In the genomic region with DNA sequence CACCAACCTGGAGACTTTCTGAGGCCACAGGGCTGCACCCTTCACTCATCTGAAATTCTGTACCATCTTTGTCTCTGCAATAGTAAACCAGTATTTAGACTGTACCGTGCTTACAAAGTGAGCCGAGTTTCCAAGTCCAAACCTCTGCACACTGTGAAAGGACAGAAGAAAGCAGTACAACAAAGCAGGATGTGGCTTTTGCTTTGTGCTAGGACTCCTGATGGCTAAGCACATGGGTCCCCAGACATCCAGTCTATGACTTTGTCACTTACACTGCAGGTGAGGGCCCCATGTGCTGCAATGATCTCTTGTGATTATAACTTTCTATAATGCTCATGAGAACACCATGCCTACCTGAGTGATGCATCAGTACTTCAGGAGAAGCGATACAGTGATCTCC, we compare ENCODE assay signal across 25 mouse cellular contexts. TPM values are rescaled to one million over a fixed set of nuclear protein-coding genes. Genes with fewer than 3 reads are reported as not detected.
DNase-seq lines count a peak whose midpoint lies in the region; ATAC-seq and TF ChIP-seq lines count a peak whose summit lies in the region.
"Had no signal": no experiment of that assay in that cellular context is flagged by ENCODE, and none has a peak within 500 bp of the region (broad histone marks: within the 10 kb centered on the region; RNA-seq: fewer than 3 reads in every experiment).

No protein-coding gene starts in this region.

- 0 out of 2 replicates have a peak overlapping the region, but pooled peaks have one; percentile 9 for H3K27ac ChIP-seq in forebrain, postnatal 0 days (ENCODE audit: low read depth, low read length)
- no peak overlapping the region for H3K27ac ChIP-seq in forebrain, embryonic 11.5 days (ENCODE audit: low read depth, low read length)
- peak overlapping the region; percentile 65 for H3K27ac ChIP-seq in hindbrain, postnatal 0 days
- no peak overlapping the region for H3K27ac ChIP-seq in hindbrain, embryonic 16.5 days (ENCODE audit: low read depth, low read length)
- H3K27ac ChIP-seq: hindbrain, embryonic 14.5 days; kidney, postnatal 0 days; liver, embryonic 14.5 days; midbrain, embryonic 10.5 days; neural tube, embryonic 12.5 days had no signal

- H3K9me3 ChIP-seq in forebrain, postnatal 0 days (ENCODE audit: low read length): no peaks in the 10 kb centered on the region
- no peaks in the 10 kb centered on the region for H3K9me3 ChIP-seq in forebrain, embryonic 11.5 days (ENCODE audit: control insufficient read depth, low read length)
- no peaks in the 10 kb centered on the region for H3K9me3 ChIP-seq in hindbrain, postnatal 0 days (ENCODE audit: low read length)
- no peaks in the 10 kb centered on the region; the same call in 1 of the 2 replicates for H3K9me3 ChIP-seq in hindbrain, embryonic 16.5 days (ENCODE audit: control insufficient read depth, low read length)
- H3K9me3 ChIP-seq: embryonic facial prominence, embryonic 13.5 days; forebrain, embryonic 10.5 days; midbrain, embryonic 10.5 days; neural tube, embryonic 12.5 days had no signal

- H3K4me1 ChIP-seq in forebrain, postnatal 0 days (ENCODE audit: insufficient read depth): no peaks in the 10 kb centered on the region
- peaks cover 5% of the 10 kb centered on the region; the same call in 1 of the 2 replicates for H3K4me1 ChIP-seq in forebrain, embryonic 11.5 days (replicated peaks; ENCODE audit: control insufficient read depth, insufficient read depth, low read length)
- no peaks in the 10 kb centered on the region; the same call in 1 of the 2 replicates for H3K4me1 ChIP-seq in hindbrain, postnatal 0 days (ENCODE audit: insufficient read depth, low read length)
- H3K4me1 ChIP-seq in hindbrain, embryonic 16.5 days (ENCODE audit: control insufficient read depth, insufficient read depth, low read depth, low read length): peaks cover 9% of the 10 kb centered on the region

- no peak for ATAC-seq in forebrain, postnatal 0 days
- no peak for ATAC-seq in forebrain, embryonic 11.5 days (replicated peaks; ENCODE audit: low FRiP score)
- no peak for ATAC-seq in hindbrain, postnatal 0 days
- no peak for ATAC-seq in hindbrain, embryonic 16.5 days
- ATAC-seq: forebrain, embryonic 16.5 days; intestine, embryonic 16.5 days; midbrain, embryonic 16.5 days had no signal

- DNase-seq in forebrain, postnatal 0 days: no peak
- no peak for DNase-seq in forebrain, embryonic 11.5 days (ENCODE audit: low spot score)
- DNase-seq in hindbrain, postnatal 0 days (ENCODE audit: low spot score): no peak
- DNase-seq in thymus, postnatal 25 days: peak; percentile 12
- no peak for DNase-seq in thymus, postnatal 4 days
- peak; percentile 61 for DNase-seq in naive thymus-derived CD4-positive, alpha-beta T cell, adult 2 months (ENCODE audit: low read depth)
- no peak for DNase-seq in gastrocnemius, postnatal 10 days
- DNase-seq: adrenal gland, postnatal 10 days; gastrocnemius, postnatal 25 days; heart, adult 18-20 months; liver; lung, adult 2 months; lung, postnatal 14 days; spleen, adult 18-20 months had no signal

- no peak overlapping the region for H3K4me2 ChIP-seq in forebrain, postnatal 0 days (ENCODE audit: low read depth)
- H3K4me2 ChIP-seq in forebrain, embryonic 11.5 days (ENCODE audit: low read depth, low read length, severe bottlenecking): no peak overlapping the region
- H3K4me2 ChIP-seq in hindbrain, postnatal 0 days (ENCODE audit: low read depth, low read length): no peak overlapping the region
- H3K4me2 ChIP-seq in hindbrain, embryonic 16.5 days (ENCODE audit: low read length): no peak overlapping the region
- H3K4me2 ChIP-seq: embryonic facial prominence, embryonic 13.5 days; hindbrain, embryonic 14.5 days; neural tube, embryonic 12.5 days had no signal

- no peaks in the 10 kb centered on the region for H3K36me3 ChIP-seq in forebrain, postnatal 0 days (ENCODE audit: insufficient read depth)
- no peaks in the 10 kb centered on the region for H3K36me3 ChIP-seq in forebrain, embryonic 11.5 days (ENCODE audit: control insufficient read depth, insufficient read depth, low read length)
- no peaks in the 10 kb centered on the region for H3K36me3 ChIP-seq in hindbrain, postnatal 0 days (ENCODE audit: insufficient read depth, low read length)
- no peaks in the 10 kb centered on the region for H3K36me3 ChIP-seq in hindbrain, embryonic 16.5 days (ENCODE audit: control insufficient read depth, insufficient read depth, low read length)
- H3K36me3 ChIP-seq: embryonic facial prominence, embryonic 13.5 days; forebrain, embryonic 10.5 days; midbrain, embryonic 10.5 days; neural tube, embryonic 12.5 days had no signal

- 83% methylated on average over 3 of the region's 3 CpGs for WGBS in forebrain, postnatal 0 days
- WGBS in forebrain, embryonic 11.5 days: 95% methylated on average over 3 of the region's 3 CpGs
- WGBS in hindbrain, postnatal 0 days: 79% methylated on average over 3 of the region's 3 CpGs
- WGBS in hindbrain, embryonic 16.5 days: 89% methylated on average over 3 of the region's 3 CpGs

- no peak overlapping the region for H3K9ac ChIP-seq in forebrain, postnatal 0 days
- H3K9ac ChIP-seq in forebrain, embryonic 11.5 days (ENCODE audit: low read length): no peak overlapping the region
- no peak overlapping the region for H3K9ac ChIP-seq in hindbrain, postnatal 0 days (replicated peaks; ENCODE audit: low read length)
- H3K9ac ChIP-seq in hindbrain, embryonic 16.5 days (ENCODE audit: low read depth, low read length): no peak overlapping the region
- H3K9ac ChIP-seq: embryonic facial prominence, embryonic 13.5 days; hindbrain, embryonic 14.5 days; liver, embryonic 14.5 days; neural tube, embryonic 12.5 days had no signal

- no peak for TF ChIP-seq CTCF in forebrain, postnatal 0 days (IDR thresholded peaks at IDR 0.05; ENCODE audit: low read depth)
- TF ChIP-seq CTCF in hindbrain, postnatal 0 days (IDR thresholded peaks at IDR 0.05; ENCODE audit: low read depth): no peak

- H3K4me3 ChIP-seq in forebrain, postnatal 0 days (ENCODE audit: low read depth, low read length): no peak overlapping the region
- no peak overlapping the region for H3K4me3 ChIP-seq in forebrain, embryonic 11.5 days (ENCODE audit: low read depth, low read length)
- no peak overlapping the region for H3K4me3 ChIP-seq in hindbrain, postnatal 0 days (ENCODE audit: low read length)
- H3K4me3 ChIP-seq in hindbrain, embryonic 16.5 days (ENCODE audit: low read length): no peak overlapping the region
- H3K4me3 ChIP-seq: embryonic facial prominence, embryonic 13.5 days; forebrain, embryonic 10.5 days; midbrain, embryonic 10.5 days; neural tube, embryonic 12.5 days had no signal

- no peaks in the 10 kb centered on the region for H3K27me3 ChIP-seq in forebrain, postnatal 0 days (ENCODE audit: insufficient read depth, low read length)
- H3K27me3 ChIP-seq in forebrain, embryonic 11.5 days (ENCODE audit: control insufficient read depth, insufficient read depth, low read length): no peaks in the 10 kb centered on the region
- H3K27me3 ChIP-seq in hindbrain, postnatal 0 days (ENCODE audit: insufficient read depth, low read length): no peaks in the 10 kb centered on the region
- no peaks in the 10 kb centered on the region for H3K27me3 ChIP-seq in hindbrain, embryonic 16.5 days (replicated peaks; ENCODE audit: control insufficient read depth, insufficient read depth, low read length)
- H3K27me3 ChIP-seq: embryonic facial prominence, embryonic 13.5 days; neural tube, embryonic 12.5 days had no signal

RNA-seq across cellular contexts. Expression of a gene that starts 2.2 kb away (rescaled TPM):
- 6.0 and 9.4 TPM in 2 replicates for total RNA-seq in forebrain, postnatal 0 days (2014; rRNA removed)
- polyA plus RNA-seq in forebrain, postnatal 0 days (2015; fragmentation: Nextera tagmentation; extraction: Ambion mirVana): 2.6 and 6.2 TPM in 2 replicates
- 20.4 and 22.1 TPM in 2 replicates for polyA plus RNA-seq in forebrain, embryonic 11.5 days (2014; fragmentation: Nextera tagmentation; extraction: Ambion mirVana)
- total RNA-seq in hindbrain, postnatal 0 days (2014; rRNA removed): 11.4 and 13.1 TPM in 2 replicates
- 8.4 and 8.8 TPM in 2 replicates for polyA plus RNA-seq in hindbrain, postnatal 0 days (2015; fragmentation: Nextera tagmentation; extraction: Ambion mirVana)
- polyA plus RNA-seq in hindbrain, embryonic 16.5 days (2015; fragmentation: Nextera tagmentation; extraction: Ambion mirVana): 10.9 and 12.6 TPM in 2 replicates
- 10 to 100 TPM; 34.6 to 45.1 TPM for total RNA-seq in gastrocnemius, postnatal 10 days (2021)

Comparison
In these comparisons a context has a peak if more than half of its experiments do, and no peak if none do; other contexts are left out.
1. DNase-seq: peak in thymus, postnatal 25 days (single experiment) and naive thymus-derived CD4-positive, alpha-beta T cell, adult 2 months (single experiment); none in forebrain, postnatal 0 days (single experiment), forebrain, embryonic 11.5 days (single experiment), hindbrain, postnatal 0 days (single experiment), thymus, postnatal 4 days (single experiment) and gastrocnemius, postnatal 10 days (single experiment).
2. H3K27ac ChIP-seq: peak in forebrain, postnatal 0 days (single experiment) and hindbrain, postnatal 0 days (single experiment); none in forebrain, embryonic 11.5 days (single experiment) and hindbrain, embryonic 16.5 days (single experiment).